In genomic region chr15:103302341-103303021, GRCm38 (mm10) we compare ENCODE assay signal across 9 mouse cellular contexts. TPM values are rescaled to one million over a fixed set of nuclear protein-coding genes. Genes with fewer than 3 reads are reported as not detected.
DNase-seq lines count a peak whose midpoint lies in the region; ATAC-seq and TF ChIP-seq lines count a peak whose summit lies in the region.
"Had no signal": no experiment of that assay in that cellular context is flagged by ENCODE, and none has a peak within 500 bp of the region (broad histone marks: within the 10 kb centered on the region; RNA-seq: fewer than 3 reads in every experiment).

No protein-coding gene starts in this region.

- no peaks in the 10 kb centered on the region for H3K27me3 ChIP-seq in lung, embryonic 14.5 days (ENCODE audit: insufficient read depth, low read length)
- H3K27me3 ChIP-seq in forebrain, embryonic 13.5 days: no peaks in the 10 kb centered on the region
- no peaks in the 10 kb centered on the region for H3K27me3 ChIP-seq in limb, embryonic 15.5 days
- H3K27me3 ChIP-seq in stomach, postnatal 0 days (ENCODE audit: control insufficient read depth, insufficient read depth, low read length): no peaks in the 10 kb centered on the region

- H3K27ac ChIP-seq in lung, embryonic 14.5 days (ENCODE audit: low read depth): peak overlapping the region; percentile 33; the same call in 1 of the 2 replicates
- H3K27ac ChIP-seq in forebrain, embryonic 13.5 days: peak overlapping the region; percentile 99
- H3K27ac ChIP-seq in limb, embryonic 15.5 days: peak overlapping the region; percentile 97
- H3K27ac ChIP-seq in stomach, postnatal 0 days (replicated peaks): no peak overlapping the region

- TF ChIP-seq CTCF in lung, embryonic 14.5 days (IDR thresholded peaks at IDR 0.05; ENCODE audit: low read depth): no peak
- TF ChIP-seq CTCF in stomach, postnatal 0 days (IDR thresholded peaks at IDR 0.05; ENCODE audit: low read depth): no peak

- H3K9ac ChIP-seq in lung, embryonic 14.5 days: no peak overlapping the region
- peak overlapping the region; percentile 47; the same call in 1 of the 2 replicates for H3K9ac ChIP-seq in forebrain, embryonic 13.5 days
- H3K9ac ChIP-seq in limb, embryonic 15.5 days: no peak overlapping the region
- no peak overlapping the region for H3K9ac ChIP-seq in stomach, postnatal 0 days (ENCODE audit: low read length)

- TF ChIP-seq EP300 in stomach, postnatal 0 days (optimal IDR thresholded peaks at IDR 0.05): no peak

- H3K36me3 ChIP-seq in lung, embryonic 14.5 days (ENCODE audit: insufficient read depth): peaks cover 15% of the 10 kb centered on the region
- H3K36me3 ChIP-seq in forebrain, embryonic 13.5 days (ENCODE audit: poor library complexity, severe bottlenecking): 0 out of 2 replicates have a peak, but pooled peaks cover 6% of the 10 kb centered on the region
- peaks cover 14% of the 10 kb centered on the region for H3K36me3 ChIP-seq in limb, embryonic 15.5 days
- no peaks in the 10 kb centered on the region for H3K36me3 ChIP-seq in stomach, postnatal 0 days (ENCODE audit: control insufficient read depth, insufficient read depth, low read length)

- WGBS in lung, embryonic 14.5 days: 19% methylated on average over 6 of the region's 6 CpGs
- 50% methylated on average over 6 of the region's 6 CpGs for WGBS in forebrain, embryonic 13.5 days
- 18% methylated on average over 6 of the region's 6 CpGs for WGBS in limb, embryonic 15.5 days
- whole genome bisulfite sequencing in stomach, postnatal 0 days: 36% methylated on average over 6 of the region's 6 CpGs

- peaks cover 46% of the 10 kb centered on the region for H3K4me1 ChIP-seq in lung, embryonic 14.5 days (ENCODE audit: insufficient read depth)
- H3K4me1 ChIP-seq in forebrain, embryonic 13.5 days: peaks cover 92% of the 10 kb centered on the region
- H3K4me1 ChIP-seq in limb, embryonic 15.5 days: peaks cover 90% of the 10 kb centered on the region
- peaks cover 10% of the 10 kb centered on the region for H3K4me1 ChIP-seq in stomach, postnatal 0 days (replicated peaks; ENCODE audit: control insufficient read depth, insufficient read depth)

- peak; percentile 19 for DNase-seq in lung, embryonic 14.5 days
- DNase-seq in lung, postnatal 36 days: no peak
- DNase-seq in stomach, postnatal 0 days (ENCODE audit: low spot score): peak; percentile 12
- no peak for DNase-seq in gastrocnemius, postnatal 36 days
- DNase-seq in retina, embryonic 14.5 days (ENCODE audit: low spot score): no peak
- no peak for DNase-seq in layer of hippocampus, postnatal 25 days (ENCODE audit: extremely low spot score in 1 of 2, low spot score in 1 of 2)
- DNase-seq: heart, postnatal 14 days had no signal

- ATAC-seq in lung, embryonic 14.5 days (ENCODE audit: insufficient read depth): no peak
- ATAC-seq in forebrain, embryonic 13.5 days: no peak
- ATAC-seq in limb, embryonic 15.5 days (ENCODE audit: insufficient number of reproducible peaks, low FRiP score, low TSS enrichment, low read depth): no peak
- ATAC-seq in stomach, postnatal 0 days (ENCODE audit: low FRiP score, low TSS enrichment): no peak

- H3K4me3 ChIP-seq in lung, embryonic 14.5 days (ENCODE audit: low read depth, low read length): no peak overlapping the region
- no peak overlapping the region for H3K4me3 ChIP-seq in forebrain, embryonic 13.5 days
- H3K4me3 ChIP-seq in limb, embryonic 15.5 days: no peak overlapping the region
- H3K4me3 ChIP-seq in stomach, postnatal 0 days (ENCODE audit: low read depth, low read length): no peak overlapping the region

- H3K9me3 ChIP-seq in lung, embryonic 14.5 days (ENCODE audit: low read depth, low read length): no peaks in the 10 kb centered on the region
- no peaks in the 10 kb centered on the region for H3K9me3 ChIP-seq in forebrain, embryonic 13.5 days (replicated peaks)
- no peaks in the 10 kb centered on the region for H3K9me3 ChIP-seq in limb, embryonic 15.5 days
- H3K9me3 ChIP-seq in stomach, postnatal 0 days (ENCODE audit: control insufficient read depth, low read length): no peaks in the 10 kb centered on the region

- H3K4me2 ChIP-seq in lung, embryonic 14.5 days: no peak overlapping the region
- H3K4me2 ChIP-seq in forebrain, embryonic 13.5 days: no peak overlapping the region
- H3K4me2 ChIP-seq in limb, embryonic 15.5 days: no peak overlapping the region
- no peak overlapping the region for H3K4me2 ChIP-seq in stomach, postnatal 0 days (replicated peaks; ENCODE audit: low read depth)

- intact Hi-C loops in gastrocnemius, postnatal 36 days (cut with DNase I): no loop called here

RNA-seq across cellular contexts. Expression of gene Gpr84, which starts 7.9 kb away (rescaled TPM):
- polyA plus RNA-seq in lung, embryonic 14.5 days (2014; fragmentation: Nextera tagmentation; extraction: Ambion mirVana): 0.61 TPM in 1 of 2 replicates, not detected in the other
- polyA plus RNA-seq in forebrain, embryonic 13.5 days (2015; fragmentation: Nextera tagmentation; extraction: Ambion mirVana): 0.30 and 0.41 TPM in 2 replicates
- polyA plus RNA-seq in limb, embryonic 15.5 days (2015; fragmentation: Nextera tagmentation; extraction: Ambion mirVana): 0.20 and 0.36 TPM in 2 replicates
- 0.30 and 0.46 TPM in 2 replicates for polyA plus RNA-seq in stomach, postnatal 0 days (2015; fragmentation: Nextera tagmentation; extraction: Ambion mirVana)
- total RNA-seq in gastrocnemius, postnatal 36 days (2021): not detected
- 1 to 10 TPM in 1 of 2 experiments, under 1 TPM in 1; 0.66 to 1.1 TPM for total RNA-seq in layer of hippocampus, postnatal 25 days (2021)
- total RNA-seq: heart, postnatal 14 days had no signal

RNA-seq across cellular contexts. Expression of gene Copz1, which starts 30.0 kb away (rescaled TPM):
- 304 and 306 TPM in 2 replicates for polyA plus RNA-seq in lung, embryonic 14.5 days (2014; fragmentation: Nextera tagmentation; extraction: Ambion mirVana)
- 219 and 232 TPM in 2 replicates for polyA plus RNA-seq in forebrain, embryonic 13.5 days (2015; fragmentation: Nextera tagmentation; extraction: Ambion mirVana)
- 270 and 286 TPM in 2 replicates for polyA plus RNA-seq in limb, embryonic 15.5 days (2015; fragmentation: Nextera tagmentation; extraction: Ambion mirVana)
- polyA plus RNA-seq in stomach, postnatal 0 days (2015; fragmentation: Nextera tagmentation; extraction: Ambion mirVana): 159 and 168 TPM in 2 replicates
- 10 to 100 TPM; 33.4 to 34.6 TPM for total RNA-seq in gastrocnemius, postnatal 36 days (2021)
- total RNA-seq in layer of hippocampus, postnatal 25 days (2021): 100 to 1,000 TPM; 101 to 105 TPM

RNA-seq across cellular contexts. Expression of gene Zfp385a, which starts 37.4 kb away (rescaled TPM):
- polyA plus RNA-seq in lung, embryonic 14.5 days (2014; fragmentation: Nextera tagmentation; extraction: Ambion mirVana): 11.8 and 12.0 TPM in 2 replicates
- polyA plus RNA-seq in forebrain, embryonic 13.5 days (2015; fragmentation: Nextera tagmentation; extraction: Ambion mirVana): 11.3 and 12.0 TPM in 2 replicates
- 17.1 and 19.4 TPM in 2 replicates for polyA plus RNA-seq in limb, embryonic 15.5 days (2015; fragmentation: Nextera tagmentation; extraction: Ambion mirVana)
- 6.0 and 7.4 TPM in 2 replicates for polyA plus RNA-seq in stomach, postnatal 0 days (2015; fragmentation: Nextera tagmentation; extraction: Ambion mirVana)
- total RNA-seq in gastrocnemius, postnatal 36 days (2021): 10 to 100 TPM in 1 of 2 experiments, 1 to 10 TPM in 1; 8.7 to 12.7 TPM
- total RNA-seq in layer of hippocampus, postnatal 25 days (2021): 10 to 100 TPM; 40.7 to 45.0 TPM

RNA-seq across cellular contexts. Expression of gene Nfe2, which starts 44.3 kb away (rescaled TPM):
- 3.9 TPM in 2 replicates for polyA plus RNA-seq in lung, embryonic 14.5 days (2014; fragmentation: Nextera tagmentation; extraction: Ambion mirVana)
- 0.57 and 1.6 TPM in 2 replicates for polyA plus RNA-seq in forebrain, embryonic 13.5 days (2015; fragmentation: Nextera tagmentation; extraction: Ambion mirVana)
- polyA plus RNA-seq in limb, embryonic 15.5 days (2015; fragmentation: Nextera tagmentation; extraction: Ambion mirVana): 1.5 and 2.2 TPM in 2 replicates
- 0.50 and 0.70 TPM in 2 replicates for polyA plus RNA-seq in stomach, postnatal 0 days (2015; fragmentation: Nextera tagmentation; extraction: Ambion mirVana)
- not detected for total RNA-seq in gastrocnemius, postnatal 36 days (2021)
- not detected for total RNA-seq in layer of hippocampus, postnatal 25 days (2021)

Comparison
In these comparisons a context has a peak if more than half of its experiments do, and no peak if none do; other contexts are left out.
1. DNase-seq: peak in lung, embryonic 14.5 days (single experiment) and stomach, postnatal 0 days (single experiment); none in lung, postnatal 36 days (single experiment), gastrocnemius, postnatal 36 days (0 of 2), retina, embryonic 14.5 days (single experiment) and layer of hippocampus, postnatal 25 days (0 of 2).